Mouse (Mus musculus): Measurements from ENCODE around the gene Calca. TPM values are rescaled to one million over a fixed set of nuclear protein-coding genes. Genes with fewer than 3 reads are reported as not detected.
A peak's percentile ranks its signal among the peaks of the same experiment; 100 is the strongest.
"Not testable (repeated sequence)": the region's sequence is repeated elsewhere in the genome, so short reads cannot be mapped to it uniquely, and the experiment has no call there.

The Calca gene
- 5.9 TPM in 1 of 2 replicates, not detected in the other for polyA plus RNA-seq (2012; ENCODE audit: insufficient read depth, low replicate concordance)

GRCm38 (mm10) chr7:114636102-114636501, at the start of gene Calca:
TSS of gene Calca (minus strand) at chr7:114636357.
- no peaks in the 10 kb centered on the region for H3K36me3 ChIP-seq (replicated peaks; ENCODE audit: low read length)
- no peak for TF ChIP-seq GATA1 (IDR thresholded peaks at IDR 0.05; ENCODE audit: borderline replicate concordance, low read length)
- TF ChIP-seq FLI1 (IDR thresholded peaks at IDR 0.05; ENCODE audit: low read length) = no peak
- peaks cover 20% of the 10 kb centered on the region for H3K4me1 ChIP-seq
- no peaks in the 10 kb centered on the region for H3K9me3 ChIP-seq
- peaks cover 56% of the 10 kb centered on the region for H3K27me3 ChIP-seq (replicated peaks)
- H3K4me3 ChIP-seq (replicated peaks) = peak within 1 kb of the TSS; percentile 90

- Histone ChIP-seq H3K4me1 (peaks cover 29% of the 10 kb centered on the region), H3K4me3 (replicated peaks) (no peak overlapping the region), H3K9me3 (no peaks in the 10 kb centered on the region), H3K27me3 (replicated peaks) (no peaks in the 10 kb centered on the region), H3K36me3 (replicated peaks; ENCODE audit: low read length) (no peaks in the 10 kb centered on the region)
- TF ChIP-seq GATA1 (IDR thresholded peaks at IDR 0.05; ENCODE audit: borderline replicate concordance, low read length) = no peak
- TF ChIP-seq FLI1 (IDR thresholded peaks at IDR 0.05; ENCODE audit: low read length) = no peak
Observed at GRCm38 (mm10) chr7:114672697-114673096, 36.5 kb upstream of the Calca start.

GRCm38 (mm10) chr7:114671405-114671804, 35.2 kb upstream of the Calca start:
- TF ChIP-seq FLI1 (IDR thresholded peaks at IDR 0.05; ENCODE audit: low read length) (no peak), GATA1 (IDR thresholded peaks at IDR 0.05; ENCODE audit: borderline replicate concordance, low read length) (no peak)
- Histone ChIP-seq H3K4me3 (replicated peaks) (no peak overlapping the region), H3K36me3 (replicated peaks; ENCODE audit: low read length) (no peaks in the 10 kb centered on the region), H3K4me1 (peaks cover 29% of the 10 kb centered on the region), H3K27me3 (replicated peaks) (no peaks in the 10 kb centered on the region), H3K9me3 (no peaks in the 10 kb centered on the region)

GRCm38 (mm10) chr7:114649730-114650129, 13.6 kb upstream of the Calca start:
- Histone ChIP-seq H3K4me1 (peaks cover 21% of the 10 kb centered on the region), H3K4me3 (replicated peaks) (peak overlapping the region; percentile 69), H3K9me3 (no peaks in the 10 kb centered on the region), H3K27me3 (replicated peaks) (no peaks in the 10 kb centered on the region), H3K36me3 (replicated peaks; ENCODE audit: low read length) (no peaks in the 10 kb centered on the region)
- TF ChIP-seq FLI1 (IDR thresholded peaks at IDR 0.05; ENCODE audit: low read length) = no peak
- TF ChIP-seq GATA1 (IDR thresholded peaks at IDR 0.05; ENCODE audit: borderline replicate concordance, low read length) = peak; percentile 10; the same call in 1 of the 3 replicates

DNA sequence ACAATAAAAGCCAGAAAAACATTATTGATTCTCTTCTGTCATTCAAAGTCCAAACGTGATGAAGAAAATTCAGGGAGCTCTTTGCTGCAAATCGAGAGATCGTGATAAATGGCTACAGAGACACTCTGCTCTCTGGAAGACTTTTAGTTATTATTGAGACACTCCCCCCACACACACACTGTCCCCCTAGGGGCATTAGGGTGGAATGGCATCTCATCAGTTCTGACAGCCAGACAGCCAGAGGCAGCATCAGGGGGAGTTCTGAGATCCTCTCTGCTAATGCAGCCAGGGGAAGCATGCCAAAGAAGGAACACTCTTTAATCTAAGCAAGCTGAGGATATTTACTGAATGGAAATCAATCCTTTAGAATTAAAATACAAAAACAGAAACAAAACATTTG, 12.6 kb upstream of the Calca start:
- Histone ChIP-seq H3K27me3 (replicated peaks) (no peaks in the 10 kb centered on the region), H3K9me3 (no peaks in the 10 kb centered on the region), H3K4me3 (replicated peaks) (no peak overlapping the region), H3K36me3 (replicated peaks; ENCODE audit: low read length) (no peaks in the 10 kb centered on the region), H3K4me1 (peaks cover 21% of the 10 kb centered on the region)
- TF ChIP-seq FLI1 (IDR thresholded peaks at IDR 0.05; ENCODE audit: low read length) (no peak), GATA1 (IDR thresholded peaks at IDR 0.05; ENCODE audit: borderline replicate concordance, low read length) (no peak)

DNA sequence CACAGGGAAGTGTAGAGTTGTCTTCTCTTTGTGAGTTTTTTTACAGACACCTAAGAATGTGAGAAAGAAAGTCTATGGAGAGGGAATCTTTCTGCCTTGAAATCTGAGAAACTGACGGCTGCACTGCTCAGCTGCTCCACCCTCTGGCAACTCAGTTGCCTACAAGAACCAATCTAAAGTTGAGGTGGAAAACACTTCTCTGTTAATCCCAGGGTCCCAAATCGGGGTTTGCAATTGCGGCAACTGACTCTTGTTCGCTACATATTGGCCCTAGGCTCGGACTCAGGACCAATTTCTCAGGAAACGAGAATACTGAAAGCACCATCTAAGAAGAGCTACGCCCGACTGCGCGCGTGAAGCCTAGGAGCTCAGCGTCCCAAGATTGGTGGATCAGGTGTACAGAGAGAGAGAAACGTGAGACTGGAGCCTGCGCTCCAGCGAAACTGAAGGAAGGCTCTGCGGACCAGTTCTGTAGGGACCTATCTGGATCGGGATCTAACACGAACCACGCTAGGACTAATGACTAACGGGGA, 522 bp downstream of the Calca start:
- no peak for TF ChIP-seq FLI1 (IDR thresholded peaks at IDR 0.05; ENCODE audit: low read length)
- no peak for TF ChIP-seq GATA1 (IDR thresholded peaks at IDR 0.05; ENCODE audit: borderline replicate concordance, low read length)
- peaks cover 55% of the 10 kb centered on the region for H3K27me3 ChIP-seq (replicated peaks)
- H3K9me3 ChIP-seq = no peaks in the 10 kb centered on the region
- H3K4me3 ChIP-seq (replicated peaks) = peak overlapping the region; percentile 90
- peaks cover 20% of the 10 kb centered on the region for H3K4me1 ChIP-seq
- no peaks in the 10 kb centered on the region for H3K36me3 ChIP-seq (replicated peaks; ENCODE audit: low read length)

DNA sequence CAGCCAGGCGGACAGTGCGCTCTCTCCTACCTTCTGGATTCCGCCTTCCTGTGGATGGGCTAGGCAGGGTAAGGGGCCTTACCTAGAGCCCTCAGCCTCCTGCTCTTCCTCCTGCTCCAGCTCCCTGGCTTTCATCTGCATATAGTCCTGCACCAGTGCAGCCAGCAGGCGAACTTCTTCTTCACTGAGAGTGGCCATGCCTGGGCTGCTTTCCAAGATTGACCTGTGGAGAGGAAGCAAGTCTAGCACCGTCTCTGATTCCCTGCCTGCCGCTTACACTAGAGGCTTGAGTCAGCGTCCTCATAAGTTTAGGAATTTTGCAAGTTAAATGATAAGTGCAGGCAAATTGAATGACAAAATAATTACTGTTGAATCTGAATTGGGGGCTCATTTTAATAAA, 1.8 kb downstream of the Calca start:
- no peak overlapping the region for H3K4me3 ChIP-seq (replicated peaks)
- peaks cover 49% of the 10 kb centered on the region for H3K27me3 ChIP-seq (replicated peaks)
- no peaks in the 10 kb centered on the region for H3K36me3 ChIP-seq (replicated peaks; ENCODE audit: low read length)
- H3K4me1 ChIP-seq = peaks cover 20% of the 10 kb centered on the region
- TF ChIP-seq FLI1 (IDR thresholded peaks at IDR 0.05; ENCODE audit: low read length) (no peak), GATA1 (IDR thresholded peaks at IDR 0.05; ENCODE audit: borderline replicate concordance, low read length) (no peak)
- no peaks in the 10 kb centered on the region for H3K9me3 ChIP-seq

DNA sequence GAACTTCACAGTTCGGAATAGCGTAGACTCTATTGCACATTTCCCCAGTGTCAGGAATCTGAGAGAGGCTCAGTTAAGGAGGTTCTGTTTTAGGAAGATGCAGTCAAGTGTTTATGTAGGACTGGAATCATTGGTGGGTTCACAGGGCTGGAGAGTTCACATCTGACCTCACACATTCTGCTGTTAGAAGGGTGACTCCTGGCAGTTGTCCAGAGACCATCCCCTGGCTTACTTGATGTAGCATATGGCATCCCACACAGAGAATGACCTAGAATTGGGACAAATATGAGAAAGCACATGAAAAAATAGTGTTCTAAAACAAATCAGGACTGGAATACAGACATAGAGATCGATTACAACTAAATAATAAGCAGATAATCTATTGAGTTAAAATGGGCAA, 10.2 kb downstream of the Calca start:
- Histone ChIP-seq H3K4me3 (replicated peaks) (no peak overlapping the region), H3K4me1 (peaks cover 6% of the 10 kb centered on the region; the same call in 1 of the 2 replicates), H3K36me3 (replicated peaks; ENCODE audit: low read length) (no peaks in the 10 kb centered on the region), H3K27me3 (replicated peaks) (peaks cover under 1% of the 10 kb centered on the region), H3K9me3 (no peaks in the 10 kb centered on the region)
- no peak for TF ChIP-seq FLI1 (IDR thresholded peaks at IDR 0.05; ENCODE audit: low read length)
- no peak for TF ChIP-seq GATA1 (IDR thresholded peaks at IDR 0.05; ENCODE audit: borderline replicate concordance, low read length)

- peaks cover 23% of the 10 kb centered on the region for H3K4me1 ChIP-seq
- peaks cover 2% of the 10 kb centered on the region for H3K27me3 ChIP-seq (replicated peaks)
- peak overlapping the region; percentile 82 for H3K4me3 ChIP-seq (replicated peaks)
- TF ChIP-seq GATA1 (IDR thresholded peaks at IDR 0.05; ENCODE audit: borderline replicate concordance, low read length) = no peak
- H3K36me3 ChIP-seq (replicated peaks; ENCODE audit: low read length) = peaks cover 2% of the 10 kb centered on the region
- H3K9me3 ChIP-seq = peaks cover 8% of the 10 kb centered on the region
Observed at GRCm38 (mm10) chr7:114616759-114617158, 19.4 kb downstream of the Calca start.

GRCm38 (mm10) chr7:114594391-114594790, 41.8 kb downstream of the Calca start:
- H3K36me3 ChIP-seq (replicated peaks; ENCODE audit: low read length); H3K4me3 ChIP-seq (replicated peaks); H3K4me1 ChIP-seq; H3K27me3 ChIP-seq (replicated peaks); H3K9me3 ChIP-seq: not testable (repeated sequence)

- no peak for TF ChIP-seq GATA1 (IDR thresholded peaks at IDR 0.05; ENCODE audit: borderline replicate concordance, low read length)
- no peak for TF ChIP-seq FLI1 (IDR thresholded peaks at IDR 0.05; ENCODE audit: low read length)
- no peak overlapping the region for H3K4me3 ChIP-seq (replicated peaks)
- H3K36me3 ChIP-seq (replicated peaks; ENCODE audit: low read length) = no peaks in the 10 kb centered on the region
- H3K4me1 ChIP-seq = peaks cover 5% of the 10 kb centered on the region; the same call in 1 of the 2 replicates
- no peaks in the 10 kb centered on the region for H3K9me3 ChIP-seq
- no peaks in the 10 kb centered on the region for H3K27me3 ChIP-seq (replicated peaks)
Observed at GRCm38 (mm10) chr7:114582441-114582840, 53.7 kb downstream of the Calca start.

Other genes with a start within 250 kb of the Calca start
- gene Pde3b, start 221.1 kb downstream of the Calca start, polyA plus RNA-seq (2012; ENCODE audit: insufficient read depth, low replicate concordance) = 0.32 and 0.45 TPM in 2 replicates
- gene Cyp2r1, start 73.4 kb downstream of the Calca start, polyA plus RNA-seq (2012; ENCODE audit: insufficient read depth, low replicate concordance) = not detected in 2 replicates
- gene Calcb, start 82.3 kb upstream of the Calca start, polyA plus RNA-seq (2012; ENCODE audit: insufficient read depth, low replicate concordance) = not detected in 2 replicates
- not detected in 2 replicates for gene Insc, start 107.3 kb upstream of the Calca start, polyA plus RNA-seq (2012; ENCODE audit: insufficient read depth, low replicate concordance)